Mouse (Mus musculus) MEL-GATA-1-ER (cell line): ENCODE data around the gene Skil.

ENCODE experiments used
- DNase-seq: peaks from one replicate; pipeline ENCODE4 v3.0.0-alpha.2; 2012; ENCODE audit warnings: low read depth; ENCODE audit errors: extremely low read depth

The Skil gene

GRCm38 (mm10) chr3:31083507-31084245 is 11.2 kb upstream of the Skil start:
- DNase-seq, result peak; percentile 73

DNA sequence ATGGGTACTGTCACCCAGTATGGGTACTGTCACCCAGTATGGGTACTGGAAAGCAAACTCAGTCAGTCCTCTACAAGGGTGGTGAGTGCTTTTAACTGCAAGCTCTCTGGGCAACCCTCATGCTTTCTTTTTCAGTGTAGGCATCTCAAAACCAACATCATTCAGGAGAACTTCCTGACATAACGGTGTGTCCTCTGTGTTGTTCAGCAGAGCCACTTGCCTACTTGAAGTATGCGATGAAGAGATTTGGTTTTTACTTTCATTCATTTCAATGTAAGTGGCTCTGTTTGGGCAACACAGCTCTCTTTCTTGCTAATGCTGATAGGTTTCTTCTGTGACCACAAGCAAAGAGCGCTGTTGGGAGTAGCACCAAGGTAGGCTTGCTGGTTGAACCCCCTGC is 9.9 kb upstream of the Skil start:
- no peak for DNase-seq

DNA sequence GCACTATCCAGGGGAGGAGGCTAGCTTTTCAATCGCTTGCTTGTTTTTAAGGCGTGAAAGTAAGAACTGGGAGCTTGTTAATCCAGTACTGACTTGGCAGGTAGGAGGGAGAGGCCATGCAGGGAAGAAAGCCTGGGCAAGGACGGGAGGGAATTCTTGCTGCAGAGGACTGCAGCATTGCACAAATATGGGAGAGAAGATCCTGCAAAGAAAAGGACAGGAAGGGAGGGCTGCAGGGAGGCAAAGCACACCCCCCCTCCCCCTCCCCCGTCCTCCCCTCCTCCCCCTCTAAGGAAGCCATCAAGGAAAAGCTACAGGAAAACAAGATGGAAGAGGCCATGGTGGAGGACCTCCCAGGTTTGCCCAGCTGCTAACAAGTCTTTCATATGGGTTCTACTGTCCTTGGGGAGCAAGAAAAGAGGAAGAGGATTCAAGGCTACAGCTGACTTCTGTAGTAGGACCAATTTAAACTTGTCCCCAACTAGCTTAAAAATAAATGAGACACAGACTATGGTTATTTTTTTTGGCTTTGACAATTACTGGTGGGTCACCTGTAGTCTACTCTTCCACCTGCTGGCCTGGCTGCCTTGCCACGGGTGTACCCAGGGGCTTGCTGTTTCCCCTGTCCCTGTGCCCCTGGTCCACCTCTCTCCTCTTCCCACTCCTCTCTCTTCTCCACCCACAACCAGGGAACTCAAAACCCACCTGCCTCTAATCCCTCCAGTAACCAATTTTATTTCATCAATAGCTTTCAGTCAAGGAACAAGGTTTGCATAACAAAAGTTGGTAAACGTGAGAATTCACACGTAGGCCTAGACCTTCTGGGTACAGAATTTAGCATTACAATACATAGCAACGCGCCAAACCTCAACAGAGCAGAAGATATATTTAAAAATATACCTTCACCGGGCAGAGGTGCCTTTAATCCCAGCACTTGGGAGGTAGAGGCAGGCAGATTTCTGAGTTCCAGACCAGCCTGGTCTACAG is 5.8 kb upstream of the Skil start:
- DNase-seq, result no peak

DNA sequence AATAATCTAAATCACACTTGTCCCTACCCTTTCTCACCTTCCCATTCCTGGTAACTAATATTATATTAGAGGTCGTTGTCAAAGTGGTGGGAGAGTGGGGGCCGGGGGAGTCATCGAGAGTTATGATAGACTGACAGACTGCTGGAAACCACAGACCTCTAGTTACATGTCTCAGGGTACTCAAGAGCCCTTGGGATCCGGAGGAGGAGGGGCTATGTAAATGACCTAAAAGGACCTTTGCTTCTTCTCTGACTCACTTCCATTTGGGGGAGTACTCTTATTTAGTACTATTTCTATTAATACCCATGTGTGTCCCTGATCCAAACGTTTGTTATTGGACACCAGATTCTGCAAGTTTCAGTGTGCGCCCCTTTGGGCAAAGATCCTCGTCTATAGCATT is 4.9 kb upstream of the Skil start:
- no peak for DNase-seq

DNA sequence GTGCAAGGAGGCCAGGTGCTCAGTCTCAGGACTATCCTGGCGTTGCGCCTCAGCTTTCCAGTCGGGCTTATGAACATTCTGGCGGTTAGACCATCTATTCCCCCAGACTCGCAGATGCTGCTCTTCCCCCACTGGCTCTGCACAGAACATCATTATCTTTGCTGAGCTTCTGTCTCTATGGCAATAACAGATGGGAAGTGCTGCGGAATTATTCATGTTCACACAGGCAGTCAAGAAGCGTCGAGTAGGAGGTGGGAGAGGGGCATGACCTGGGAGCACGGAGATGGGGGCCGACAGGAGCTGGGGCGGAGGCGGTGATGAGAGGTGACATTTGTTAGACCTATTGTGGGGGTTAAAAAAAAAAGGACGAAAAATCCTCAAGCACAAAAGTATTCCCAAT is 1.7 kb upstream of the Skil start:
- peak; percentile 66 for DNase-seq

- peak; percentile 65 for DNase-seq
Measured at GRCm38 (mm10) chr3:31093627-31094351, 1.1 kb upstream of the Skil start.

DNA sequence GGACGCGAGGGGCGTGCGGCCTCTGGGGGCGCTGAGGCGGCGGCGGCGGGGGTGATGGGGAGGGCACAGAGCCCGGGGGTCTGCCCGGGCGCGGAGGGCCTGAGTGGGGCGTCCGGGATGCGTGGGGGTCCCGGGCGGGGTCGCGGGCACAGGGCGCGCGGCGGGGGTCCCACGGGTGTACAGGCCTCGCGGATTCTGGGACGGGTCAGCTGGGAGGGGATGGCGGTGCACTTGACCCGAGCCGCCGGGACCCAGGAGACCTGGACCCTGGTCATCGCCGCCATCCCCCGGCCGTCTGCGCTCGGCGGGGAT is 277 bp downstream of the Skil start:
- no peak for DNase-seq

DNA sequence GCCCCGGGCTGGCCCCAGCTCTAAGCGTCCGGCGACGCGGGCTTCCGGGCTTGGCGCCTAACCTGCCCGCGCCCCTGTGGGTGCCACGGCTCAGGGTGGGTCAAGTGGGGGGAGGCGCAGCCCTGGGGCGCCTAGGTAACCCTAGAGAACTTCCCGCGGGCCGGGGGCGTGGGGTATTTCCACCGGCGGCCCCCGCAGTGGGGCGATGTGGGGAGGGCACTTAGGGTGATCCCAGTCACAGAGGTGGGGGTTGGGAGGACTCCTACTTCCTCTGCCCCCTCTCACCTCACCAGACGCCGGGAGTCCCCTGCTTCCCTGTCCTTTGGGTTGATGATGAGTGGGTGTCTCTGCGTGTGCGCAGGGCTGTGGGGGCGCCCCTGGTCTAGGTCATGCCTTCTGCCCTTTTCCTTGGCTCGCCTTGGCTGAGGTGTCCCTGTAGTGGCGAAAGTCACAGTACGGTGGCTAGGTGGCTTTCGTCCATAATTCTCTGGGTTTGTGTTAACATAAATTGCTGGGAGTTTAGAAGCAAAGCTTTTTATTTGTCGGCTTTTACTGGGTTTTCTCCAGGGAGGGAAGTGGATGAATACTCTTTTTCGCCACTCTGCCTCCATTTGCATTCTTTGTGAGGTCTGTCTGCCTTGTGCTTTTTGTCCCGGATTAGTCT is 765 bp downstream of the Skil start:
- DNase-seq, result no peak

DNA sequence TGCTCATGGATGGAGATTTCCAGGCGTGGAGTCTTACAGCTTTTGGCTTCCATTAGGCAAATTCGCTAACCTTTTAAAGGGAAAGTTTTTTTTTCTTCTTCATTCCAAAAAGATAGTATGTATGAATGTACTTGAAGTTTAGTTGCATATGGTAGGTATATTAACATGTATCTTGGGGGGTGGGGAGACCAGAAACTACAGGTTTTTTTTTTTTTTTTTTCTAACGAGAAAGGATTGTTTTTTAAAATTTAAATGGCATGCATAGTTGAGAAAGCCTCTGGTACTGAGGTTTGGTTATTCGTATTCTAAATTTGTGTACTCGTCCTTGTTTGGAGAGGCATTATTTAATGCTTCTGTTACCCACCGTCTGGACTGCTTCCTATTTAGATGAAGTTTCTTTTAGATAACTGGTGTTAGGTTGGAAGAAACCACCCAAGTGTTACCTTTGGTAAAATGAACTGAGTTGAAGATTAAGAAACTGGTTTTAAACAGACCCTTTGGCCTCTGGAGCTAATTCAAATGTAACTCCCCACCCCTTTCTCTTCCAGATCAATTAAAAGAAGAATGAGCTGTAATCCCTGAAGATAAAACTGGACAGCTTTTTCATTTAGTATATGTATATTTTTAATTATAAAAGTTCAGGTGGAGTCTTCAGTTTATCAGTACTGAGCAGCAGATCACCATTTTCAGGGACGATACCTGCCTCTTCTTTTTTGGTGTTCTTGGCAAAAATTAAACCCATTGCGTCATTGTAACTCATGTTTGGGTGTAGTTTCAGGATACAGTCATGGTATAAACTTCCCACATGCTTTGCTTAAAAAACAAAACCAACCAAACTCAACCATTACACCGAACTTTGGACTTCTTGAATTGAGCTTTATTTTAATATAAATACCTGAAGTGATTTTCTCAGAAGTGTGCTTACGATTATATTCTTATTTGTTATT is 1.6 kb downstream of the Skil start:
- DNase-seq, result no peak

DNA sequence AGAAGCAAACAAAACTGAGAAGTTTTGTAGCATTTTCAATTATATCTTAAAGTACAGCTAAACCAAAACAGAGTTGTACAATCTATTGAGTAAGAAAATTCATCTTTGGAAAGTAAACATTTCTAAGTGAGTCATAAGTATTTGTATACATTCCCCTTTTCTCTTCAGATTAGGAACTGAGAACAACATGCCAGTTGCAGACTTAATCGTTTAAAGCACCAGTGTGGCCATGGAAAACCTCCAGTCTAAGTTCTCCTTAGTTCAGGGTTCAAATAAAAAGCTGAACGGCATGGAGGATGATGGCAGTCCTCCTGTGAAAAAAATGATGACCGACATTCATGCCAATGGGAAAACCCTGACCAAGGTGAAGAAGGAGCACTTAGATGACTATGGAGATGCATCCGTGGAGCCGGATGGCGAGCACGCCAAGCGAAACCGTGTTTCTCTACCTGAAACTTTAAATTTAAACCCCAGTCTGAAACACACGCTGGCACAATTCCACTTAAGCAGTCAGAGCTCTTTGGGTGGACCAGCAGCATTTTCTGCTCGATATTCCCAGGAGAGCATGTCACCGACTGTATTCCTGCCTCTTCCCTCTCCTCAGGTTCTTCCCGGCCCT is 2.4 kb downstream of the Skil start:
- DNase-seq, result no peak

- no peak for DNase-seq
Measured at GRCm38 (mm10) chr3:31097976-31098375, 3.1 kb downstream of the Skil start.

- DNase-seq, result no peak
Measured at GRCm38 (mm10) chr3:31098556-31098955, 3.7 kb downstream of the Skil start.

GRCm38 (mm10) chr3:31100026-31100425 is 5.2 kb downstream of the Skil start:
- DNase-seq, result no peak

DNA sequence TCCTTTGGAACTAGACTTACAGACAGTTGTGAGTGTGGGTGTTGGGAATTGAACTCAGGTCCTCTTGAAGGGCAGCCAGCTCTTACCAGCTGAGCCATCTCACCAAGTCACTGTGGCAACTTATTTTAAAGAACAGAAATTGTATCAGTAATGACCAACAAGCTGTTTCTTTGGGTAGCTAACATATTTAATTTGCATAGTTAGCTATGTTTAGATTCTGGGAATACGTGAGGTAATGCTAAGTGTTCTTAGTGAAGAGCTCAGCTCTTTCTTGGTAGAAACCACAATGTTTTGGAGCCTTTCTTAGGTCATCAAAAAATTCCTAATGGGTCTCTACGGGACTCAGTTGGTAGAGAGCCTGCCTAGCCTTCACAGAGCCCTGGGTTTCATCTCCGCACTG is 5.9 kb downstream of the Skil start:
- no peak for DNase-seq

DNA sequence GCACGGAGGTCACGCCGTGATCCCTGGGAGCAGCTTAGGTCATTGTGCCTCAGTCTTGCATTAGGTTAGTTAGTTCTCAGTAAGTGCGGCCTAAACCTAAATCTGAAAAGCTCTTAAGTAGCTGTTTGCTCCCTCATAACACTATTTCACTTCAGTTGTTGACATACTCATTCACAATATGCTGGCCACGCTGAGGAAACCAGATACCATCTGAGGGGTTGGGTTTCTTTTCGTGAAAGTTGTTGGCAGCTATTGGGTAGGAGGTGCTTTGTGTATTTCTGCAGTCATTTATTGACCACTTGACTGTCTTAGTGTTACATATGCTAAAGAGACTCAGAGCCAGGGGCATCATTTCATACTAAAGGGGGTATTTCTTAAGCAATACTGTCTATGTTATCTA is 10.1 kb downstream of the Skil start:
- DNase-seq, result no peak

DNA sequence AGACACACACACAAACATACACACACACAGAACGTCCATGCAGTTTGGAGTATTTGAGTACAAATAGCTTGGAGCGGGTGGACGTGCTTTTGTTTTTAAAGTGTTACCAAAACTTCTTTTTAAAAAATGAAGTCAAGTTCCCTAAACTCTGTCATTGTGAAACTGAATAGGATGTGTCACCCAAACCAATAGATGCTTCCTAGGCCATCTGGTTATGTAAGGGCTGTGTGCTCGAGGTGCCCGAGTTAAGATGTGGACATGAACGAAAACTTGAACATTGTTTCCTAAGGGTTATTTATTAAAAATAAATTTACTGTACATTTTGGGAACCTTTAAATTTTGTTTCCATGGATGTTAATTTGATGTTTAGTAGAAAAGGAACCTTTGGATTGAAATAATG is 11.7 kb downstream of the Skil start:
- no peak for DNase-seq

GRCm38 (mm10) chr3:31107674-31108073 is 12.8 kb downstream of the Skil start:
- DNase-seq, result no peak

- DNase-seq, result no peak
Measured at GRCm38 (mm10) chr3:31109108-31109507, 14.2 kb downstream of the Skil start.

- DNase-seq, result no peak
Measured at GRCm38 (mm10) chr3:31123098-31123497, 28.2 kb downstream of the Skil start.

- no peak for DNase-seq
Measured at GRCm38 (mm10) chr3:31126303-31126702, 31.4 kb downstream of the Skil start.
